Mouse (Mus musculus) thymus, adult 2 months (tissue): ENCODE measurements at regions not wholly inside any gene's neighbourhood (a gene's known extent, or its start where the extent isn't known, plus 50 kb on each side); places are given as distances from the start of the nearest gene placed in this dataset.

ENCODE experiments used
- CTCF ChIP-seq: fragments of 200-500 bp; IDR thresholded peaks from 2 replicates; pipeline ENCODE4 v1.5.1; 2012; ENCODE audit warnings: mild to moderate bottlenecking, control low read depth, low read length, moderate library complexity, borderline replicate concordance; ENCODE audit not compliant: control insufficient read depth, poor library complexity, insufficient read depth; ENCODE audit errors: extremely low read depth
- POLR2A ChIP-seq: fragments of 200-500 bp; IDR thresholded peaks from 2 replicates; pipeline ENCODE4 v1.6.1; 2012; ENCODE audit warnings: mild to moderate bottlenecking, low read length, control low read depth, moderate library complexity; ENCODE audit not compliant: control insufficient read depth, poor library complexity, insufficient read depth; ENCODE audit errors: extremely low read depth

DNA sequence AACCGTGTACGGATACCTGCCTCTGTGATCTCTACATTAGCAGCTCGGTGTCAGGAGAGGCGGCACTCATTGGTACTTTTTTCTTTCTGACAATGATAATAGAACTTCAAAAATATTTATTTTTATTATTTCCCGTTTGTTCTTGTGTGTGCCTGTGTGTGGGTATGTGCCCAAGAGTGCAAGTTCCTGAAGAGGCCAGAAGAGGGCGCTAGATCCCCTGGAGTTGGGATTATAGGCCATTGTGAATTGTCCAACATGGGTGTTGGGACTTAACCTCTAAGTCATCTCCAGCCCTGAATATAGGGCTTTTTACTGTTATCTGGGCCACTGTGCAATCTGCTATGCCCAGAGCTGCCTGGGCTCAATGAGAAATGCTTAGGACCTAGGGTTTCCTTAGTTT, 99.6 kb upstream of the Zc3h12a start:
- TF ChIP-seq POLR2A (no peak), CTCF (no peak)
